Mouse (Mus musculus) left cerebral cortex, adult 11 months (tissue): ENCODE measurements at regions not wholly inside any gene's neighbourhood (a gene's known extent, or its start where the extent isn't known, plus 50 kb on each side); places are given as distances from the start of the nearest gene placed in this dataset.

Experiments
- DNase-seq: peaks from one replicate; pipeline ENCODE4 v3.0.0; 2022; ENCODE audit warnings: low spot score

DNA sequence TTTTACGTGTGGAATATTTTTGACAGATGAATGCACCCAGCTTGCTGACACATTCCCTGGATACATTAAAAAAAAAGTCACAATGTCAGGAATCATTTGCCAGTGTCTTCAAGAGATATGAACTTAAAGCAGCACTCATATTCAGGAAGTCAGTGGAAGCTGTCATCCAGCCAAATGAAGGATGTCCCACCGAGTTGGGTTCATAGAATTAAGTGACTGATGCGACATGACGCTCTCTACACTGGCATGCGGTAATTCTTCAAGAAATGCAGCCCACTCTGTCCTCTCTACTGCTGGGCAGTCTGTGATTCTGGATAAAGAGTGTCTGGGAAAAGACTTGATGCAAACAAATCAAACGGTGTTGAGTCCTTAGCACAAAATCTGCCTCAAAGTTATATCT is 463.9 kb downstream of the 1700129C05Rik start:
- no peak for DNase-seq

DNA sequence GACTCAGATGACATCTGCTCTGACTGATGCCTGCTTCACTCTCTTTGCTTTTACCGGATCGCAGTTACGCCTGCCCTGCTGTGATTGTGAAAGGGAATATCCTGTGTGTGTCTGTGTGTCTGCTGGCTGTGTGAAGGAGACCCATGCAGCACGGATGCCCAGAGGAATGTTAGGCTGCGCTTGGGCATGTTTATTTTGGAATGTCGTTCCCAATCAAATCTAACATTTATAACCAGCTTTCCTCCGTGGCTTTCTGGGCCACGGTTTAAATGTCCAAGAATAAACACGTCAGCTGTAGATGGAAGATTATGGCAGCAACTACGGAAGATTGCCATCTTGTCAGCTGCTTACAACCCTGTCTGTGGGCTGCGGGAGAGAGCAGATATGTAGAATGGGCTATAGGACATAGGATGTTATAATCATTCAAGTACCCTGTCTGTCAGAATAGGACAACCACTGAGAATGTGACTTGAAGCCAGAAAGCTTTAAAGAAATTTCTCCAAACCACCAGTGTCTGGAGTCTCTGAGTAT is 464.5 kb downstream of the 1700129C05Rik start:
- no peak for DNase-seq

DNA sequence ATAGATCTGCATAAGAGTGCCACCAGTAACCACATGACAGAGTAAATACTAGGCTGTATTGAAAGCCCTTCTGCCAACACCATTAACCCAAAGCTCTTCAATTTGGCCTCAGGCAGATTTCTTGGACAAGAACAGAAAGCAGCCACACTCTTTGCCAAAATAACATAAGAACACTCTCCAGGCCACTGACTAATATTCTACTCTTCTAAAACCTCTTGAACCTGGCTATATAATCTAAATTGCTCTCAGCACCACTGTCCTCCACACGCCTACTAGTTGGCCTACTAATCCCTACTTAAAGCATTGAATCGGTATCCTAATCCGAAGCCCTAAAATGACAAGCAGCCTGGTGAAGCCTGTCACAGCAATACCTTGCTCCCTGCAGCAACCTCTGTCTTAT is 467.5 kb downstream of the 1700129C05Rik start:
- no peak for DNase-seq

DNA sequence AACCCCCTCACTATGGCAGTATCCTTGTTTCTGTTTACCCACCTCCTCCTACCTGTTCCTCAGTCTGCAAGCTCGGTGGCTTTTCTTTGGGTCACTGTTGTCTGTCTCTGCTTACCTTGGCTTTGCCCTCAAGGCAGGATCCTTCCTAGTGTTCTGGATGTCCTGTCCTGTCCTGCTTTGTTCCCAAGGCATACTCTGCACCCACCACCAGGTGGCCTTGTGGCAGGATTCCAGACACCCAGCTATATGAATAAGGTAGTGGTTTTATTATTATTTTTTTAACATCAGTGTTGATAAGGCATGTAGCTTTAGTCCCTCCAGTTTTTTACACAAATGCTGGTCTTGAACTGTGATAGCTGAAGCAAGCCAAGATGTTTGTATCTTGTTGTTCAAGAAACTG is 478.7 kb downstream of the 1700129C05Rik start:
- no peak for DNase-seq

DNA sequence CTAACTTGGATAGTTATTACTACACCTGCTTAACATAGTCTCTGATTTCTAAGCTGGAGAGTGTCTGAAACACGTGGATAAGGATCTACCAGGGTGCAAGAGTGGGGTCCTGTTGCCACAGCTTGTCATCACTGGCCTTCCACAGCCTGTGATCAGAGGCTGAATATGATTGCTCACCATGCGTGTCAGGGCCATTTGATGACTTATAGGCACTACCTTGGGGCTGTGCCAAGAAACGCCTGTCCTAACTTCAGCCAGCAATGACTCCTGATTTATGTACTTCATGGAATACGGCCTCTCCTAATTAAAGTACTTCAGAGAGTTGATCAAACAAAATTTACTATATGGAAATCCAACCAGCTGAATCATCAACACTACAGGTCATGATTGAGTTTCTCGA is 480.1 kb downstream of the 1700129C05Rik start:
- DNase-seq: no peak

DNA sequence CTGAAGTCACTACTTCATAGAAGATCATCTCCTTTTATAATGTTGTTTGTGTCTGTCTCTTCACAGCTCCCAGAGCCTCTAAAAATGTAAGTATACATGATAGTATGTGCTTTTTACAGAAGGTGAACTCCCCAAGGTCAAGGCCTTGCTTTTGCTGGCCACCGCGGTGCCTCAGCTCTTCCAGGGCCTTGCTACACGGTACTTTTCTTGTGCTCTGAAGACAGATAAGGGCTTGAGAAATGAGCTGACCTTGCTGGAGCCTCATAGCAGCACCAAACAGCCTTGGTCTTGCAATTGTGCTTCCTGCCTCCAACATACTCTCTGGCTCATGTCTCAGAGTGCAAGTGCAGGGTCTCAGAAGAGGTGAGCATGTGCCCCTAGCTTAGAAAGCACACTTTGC is 481.3 kb downstream of the 1700129C05Rik start:
- no peak for DNase-seq

DNA sequence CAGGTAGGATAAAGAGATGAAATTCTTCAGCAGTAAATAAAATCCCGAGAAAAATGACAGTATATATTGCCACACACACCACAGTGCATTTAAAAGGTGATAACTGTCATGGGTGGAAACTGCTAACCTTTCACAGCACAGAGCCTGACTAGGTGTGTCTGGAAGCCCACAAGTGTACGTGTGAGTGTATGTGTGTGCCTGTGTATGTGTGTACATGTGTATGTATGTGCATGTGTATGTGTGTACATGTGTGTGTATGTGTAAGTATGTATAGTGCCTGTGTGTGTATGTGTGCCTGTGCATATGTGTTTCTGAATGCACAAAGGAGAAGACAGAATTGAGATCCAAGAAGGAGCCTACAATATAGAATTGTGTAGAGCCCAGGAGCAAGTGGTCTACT is 485.4 kb downstream of the 1700129C05Rik start:
- no peak for DNase-seq

DNA sequence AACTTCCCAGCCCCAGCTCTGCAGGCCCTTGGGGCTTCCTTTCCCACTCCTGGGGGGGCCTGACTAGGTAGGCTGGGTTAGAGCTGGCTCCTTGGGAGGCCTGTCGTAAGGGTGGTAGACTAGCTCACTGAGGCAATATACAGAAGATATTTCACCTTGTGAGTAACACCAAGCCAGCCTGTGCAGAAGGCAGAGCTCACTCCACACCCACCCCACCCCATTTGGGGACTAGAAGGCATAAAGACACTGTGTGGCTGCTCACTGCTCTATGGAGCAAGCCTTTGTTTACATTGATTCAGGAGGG is 485.8 kb downstream of the 1700129C05Rik start:
- DNase-seq: no peak

DNA sequence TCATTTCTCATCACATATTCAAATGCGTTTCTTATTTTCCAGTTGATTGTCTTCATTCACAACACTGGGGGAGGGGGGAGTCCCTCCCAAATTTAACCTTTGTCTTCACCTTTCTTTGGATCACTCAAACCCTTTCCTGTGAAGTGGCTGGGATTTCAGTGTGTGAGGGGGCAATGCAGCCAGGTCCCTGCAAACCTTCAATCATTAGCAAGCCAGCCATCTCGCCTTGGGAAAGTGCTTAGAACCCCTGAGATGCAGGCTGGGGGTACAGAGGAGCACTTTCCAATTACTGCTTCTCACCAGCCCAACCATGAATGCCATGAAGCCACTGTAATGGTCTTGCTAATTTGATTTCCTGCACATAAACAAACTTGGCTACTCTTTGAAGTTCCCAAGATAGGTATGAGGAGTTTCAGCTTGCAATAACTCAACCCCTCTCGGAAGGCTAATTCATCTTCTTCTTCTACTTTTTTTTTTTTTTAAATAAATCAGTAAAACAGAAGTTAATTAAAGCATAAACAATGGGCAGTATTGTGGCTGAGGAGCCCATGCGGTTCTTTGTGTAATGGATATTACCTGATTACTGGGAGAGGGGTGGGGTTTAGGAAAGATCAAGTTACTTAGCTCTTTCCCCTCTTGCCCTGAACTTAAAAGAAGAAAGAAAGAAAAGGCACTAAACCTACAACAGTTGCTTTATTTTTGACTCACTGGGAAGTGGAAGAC is 486.3 kb downstream of the 1700129C05Rik start:
- no peak for DNase-seq

DNA sequence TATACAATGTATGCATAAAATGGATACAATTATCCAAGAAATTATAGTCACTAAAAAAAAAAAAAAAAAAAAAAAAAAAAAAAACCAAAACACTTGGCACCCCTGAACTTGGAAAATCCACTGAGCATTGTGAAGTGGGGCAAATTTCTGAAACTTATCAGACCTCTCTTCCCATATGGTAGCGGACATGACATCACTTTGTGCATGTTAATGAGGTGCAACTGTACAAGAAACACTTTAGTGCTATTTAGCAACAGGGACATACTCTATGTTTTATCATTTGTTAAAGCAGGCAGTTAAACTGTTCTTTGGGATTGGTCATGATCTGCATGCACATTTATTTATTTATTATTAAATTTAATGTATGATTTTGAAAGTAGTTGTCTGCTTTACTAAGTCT is 489.7 kb downstream of the 1700129C05Rik start:
- no peak for DNase-seq

DNA sequence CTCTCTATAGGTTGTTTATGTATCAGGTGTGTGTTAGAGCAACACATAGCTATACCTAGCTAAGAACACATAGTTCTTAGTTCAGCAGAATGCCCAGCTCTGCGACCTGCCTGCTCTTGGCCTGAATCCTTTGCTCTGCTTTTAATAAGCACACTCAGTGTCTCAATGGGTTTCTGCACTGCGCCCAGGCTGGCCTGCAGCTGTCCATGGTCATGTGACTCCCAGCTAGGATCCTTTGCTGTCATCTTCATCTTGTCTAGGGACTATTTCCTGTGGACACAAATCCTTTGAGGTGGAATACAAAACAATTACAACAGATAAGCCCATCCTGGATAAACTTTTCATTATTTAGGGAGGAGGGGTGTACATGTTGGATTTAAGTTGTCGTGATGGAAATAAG is 490.7 kb downstream of the 1700129C05Rik start:
- no peak for DNase-seq

DNA sequence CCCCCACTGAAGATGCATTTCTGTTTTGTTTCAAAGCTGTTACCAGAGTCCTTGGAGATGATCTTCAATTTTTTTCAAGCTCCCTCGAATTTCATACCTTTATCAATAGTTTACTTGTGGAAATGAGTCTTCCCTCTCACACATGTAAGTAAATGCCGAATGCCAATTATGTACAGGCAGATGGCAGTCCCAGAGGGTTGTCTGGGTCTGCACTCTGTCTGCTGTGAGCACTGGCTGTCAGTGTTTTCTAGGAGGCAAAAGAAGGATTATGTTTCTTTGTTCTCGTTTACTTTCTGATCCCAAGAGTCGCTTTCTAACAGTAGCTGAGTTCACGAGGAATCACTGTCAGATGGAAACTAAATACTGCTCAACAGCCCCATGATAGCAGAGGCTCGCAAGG is 491.5 kb downstream of the 1700129C05Rik start:
- DNase-seq: no peak

DNA sequence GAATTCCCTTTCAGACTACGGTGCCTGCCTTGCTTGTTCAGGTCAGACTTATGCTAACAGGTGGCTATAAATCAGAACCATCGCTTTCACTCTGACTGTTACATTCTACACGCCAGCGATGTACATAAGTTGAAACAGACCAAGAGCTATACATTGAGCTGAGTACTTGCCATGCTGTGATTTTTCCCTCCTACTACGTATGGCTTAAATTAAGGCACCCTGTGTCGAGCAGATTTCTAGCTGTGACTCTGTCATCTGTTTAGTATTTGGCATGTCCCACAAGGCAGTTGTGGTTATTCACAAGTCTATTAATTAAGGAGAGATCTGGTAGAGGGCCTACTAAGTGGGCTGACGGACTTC is 504.4 kb downstream of the 1700129C05Rik start:
- no peak for DNase-seq

DNA sequence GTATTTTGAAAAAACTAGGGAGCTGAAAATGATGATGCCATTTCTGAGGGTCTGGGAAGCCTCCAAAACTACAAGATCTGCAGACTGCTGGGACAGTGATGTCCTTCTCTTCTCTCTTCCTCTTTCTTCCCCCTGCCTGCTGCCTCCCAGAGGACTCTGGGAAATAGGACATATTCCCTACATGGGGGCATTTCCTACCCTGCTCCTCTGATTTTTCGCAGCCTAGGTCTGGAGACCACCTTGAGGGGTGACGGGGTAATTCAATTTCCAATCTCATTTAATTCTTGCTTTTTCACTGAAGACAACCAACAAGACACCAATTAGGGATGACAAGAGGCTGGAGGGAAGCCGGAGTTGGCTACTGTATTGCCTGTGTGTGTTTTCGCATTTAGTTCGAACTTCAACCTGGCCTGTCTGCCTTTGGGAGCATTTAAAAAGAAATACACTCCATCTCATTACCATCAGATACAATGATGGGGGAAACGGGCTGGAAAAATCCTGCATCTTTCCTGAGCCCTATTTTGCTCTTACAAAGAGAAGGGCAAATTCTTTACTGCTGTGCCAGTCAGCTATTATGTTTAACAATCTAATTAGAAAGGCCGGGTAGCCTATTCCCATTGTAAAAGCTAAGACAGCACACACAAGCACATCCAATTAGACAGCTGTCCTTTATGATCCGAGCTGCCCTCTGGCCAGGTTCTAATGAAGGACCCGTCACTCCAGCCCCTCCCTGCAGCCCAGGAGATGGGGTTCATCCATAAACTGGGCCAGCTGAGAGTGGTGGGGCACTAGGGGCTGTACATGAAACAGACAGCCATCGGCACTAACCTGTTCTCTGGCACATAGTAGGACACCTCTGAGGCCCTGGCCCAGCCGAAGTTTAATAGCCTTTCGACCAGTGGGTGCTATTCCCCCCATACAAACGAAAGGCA is 505.0 kb downstream of the 1700129C05Rik start:
- no peak for DNase-seq

DNA sequence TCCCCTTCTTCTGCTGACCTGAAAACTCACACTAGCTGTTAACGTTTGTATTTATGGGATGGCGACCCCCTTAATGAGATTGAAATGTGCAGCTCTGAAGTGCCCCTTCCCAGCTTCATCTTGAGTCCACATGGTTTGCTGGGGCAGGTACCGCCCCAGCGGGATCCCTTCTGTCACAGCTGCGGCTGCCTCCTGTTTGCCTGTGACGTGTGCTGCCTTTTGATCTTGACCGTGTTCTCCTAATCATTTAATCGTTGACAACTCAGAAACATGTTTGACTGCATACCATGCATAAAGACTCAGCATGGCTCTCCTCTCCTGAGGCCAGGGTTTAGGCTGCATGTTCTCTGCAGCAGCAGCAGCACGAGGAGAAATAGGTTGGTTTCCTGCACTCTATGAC is 511.5 kb downstream of the 1700129C05Rik start:
- DNase-seq: no peak

DNA sequence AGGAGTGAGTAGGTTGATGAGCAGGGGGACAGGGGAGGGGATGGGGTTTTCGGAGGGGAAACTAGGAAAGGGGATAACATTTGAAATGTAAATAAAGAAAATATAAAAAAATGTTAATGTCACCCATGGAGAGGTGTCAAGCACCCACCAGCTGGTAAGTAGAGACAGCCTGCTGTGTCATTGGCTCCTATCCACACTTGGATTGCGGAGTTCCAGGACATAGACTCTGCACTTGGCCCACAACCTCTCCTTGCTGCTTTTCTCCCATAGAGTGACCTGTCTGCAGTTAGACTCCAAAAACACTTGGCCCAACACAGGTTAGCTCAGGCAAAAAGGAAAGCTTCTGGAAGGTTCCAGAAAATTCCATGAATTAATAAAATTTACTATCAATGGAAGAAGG is 514.4 kb downstream of the 1700129C05Rik start:
- no peak for DNase-seq

DNA sequence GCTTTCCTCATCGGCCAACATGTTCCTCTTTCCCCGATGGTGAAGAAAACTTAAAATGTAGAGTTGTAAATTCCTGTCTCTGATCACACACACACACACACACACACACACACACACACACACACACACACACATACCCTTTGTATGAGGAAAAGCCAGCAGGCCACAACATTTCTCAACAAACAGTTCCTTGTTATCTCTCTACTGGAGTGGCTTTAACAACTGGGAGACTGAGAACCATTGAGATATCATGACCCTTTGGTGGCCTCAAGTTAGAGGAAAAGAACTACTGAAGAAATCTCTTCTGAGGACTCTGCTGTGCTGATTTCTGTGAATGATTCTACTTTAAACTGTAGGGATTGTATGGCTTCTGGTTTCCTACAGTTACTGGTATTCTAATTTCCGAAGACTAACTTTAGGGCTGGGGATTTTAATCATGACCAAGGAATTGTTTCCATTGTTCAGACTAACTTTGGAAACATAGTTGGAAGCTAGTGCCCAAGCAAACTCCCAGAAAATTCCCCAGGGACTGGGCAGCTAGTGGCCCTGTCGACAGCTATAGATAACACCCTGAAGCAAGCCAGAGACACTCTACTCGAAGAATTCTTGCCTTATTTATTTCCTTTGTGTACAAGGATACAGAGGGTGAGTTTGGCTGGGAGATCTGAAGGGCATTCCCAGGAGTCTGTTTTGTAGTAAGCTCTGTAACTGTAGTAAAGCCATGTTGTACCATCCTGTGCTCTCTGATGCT is 516.0 kb downstream of the 1700129C05Rik start:
- no peak for DNase-seq

DNA sequence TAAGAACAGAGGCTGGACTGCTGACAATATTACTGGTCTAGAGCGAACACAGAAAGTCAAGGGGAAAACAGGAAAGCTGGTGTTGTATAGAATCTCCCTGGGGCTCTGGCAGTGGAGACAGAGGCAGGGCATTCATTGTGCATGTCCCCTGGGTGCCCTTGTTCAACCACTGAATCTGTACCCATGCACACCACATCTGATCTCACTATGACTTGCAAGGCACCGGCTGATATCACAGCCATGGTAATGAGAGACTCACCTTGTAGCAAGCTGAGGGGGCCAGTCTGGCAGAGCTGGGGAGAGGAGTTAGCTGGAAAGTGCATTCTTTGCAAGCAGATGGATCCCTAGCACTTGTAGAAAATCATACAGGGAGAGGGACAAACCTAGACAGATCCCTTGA is 522.5 kb downstream of the 1700129C05Rik start:
- DNase-seq: no peak

DNA sequence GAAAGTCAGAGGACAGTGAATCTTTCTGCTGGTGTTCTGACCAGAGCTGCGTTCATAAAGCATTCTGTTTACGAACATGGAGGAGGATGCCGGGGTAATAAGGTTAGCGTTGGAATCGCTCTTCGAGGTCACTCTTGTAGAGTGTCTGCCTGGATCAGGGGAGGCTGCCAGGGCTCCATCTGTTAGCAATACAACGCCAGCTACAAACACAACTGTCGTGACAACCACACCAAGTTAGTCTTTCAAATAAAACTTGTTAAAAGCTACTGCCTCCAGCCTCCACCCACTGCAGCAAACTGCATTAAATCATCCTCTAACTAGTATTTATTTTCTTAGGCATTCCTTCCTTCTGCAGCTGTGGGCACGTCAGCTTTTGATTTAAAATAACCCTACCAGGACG is 525.0 kb downstream of the 1700129C05Rik start:
- DNase-seq: no peak

DNA sequence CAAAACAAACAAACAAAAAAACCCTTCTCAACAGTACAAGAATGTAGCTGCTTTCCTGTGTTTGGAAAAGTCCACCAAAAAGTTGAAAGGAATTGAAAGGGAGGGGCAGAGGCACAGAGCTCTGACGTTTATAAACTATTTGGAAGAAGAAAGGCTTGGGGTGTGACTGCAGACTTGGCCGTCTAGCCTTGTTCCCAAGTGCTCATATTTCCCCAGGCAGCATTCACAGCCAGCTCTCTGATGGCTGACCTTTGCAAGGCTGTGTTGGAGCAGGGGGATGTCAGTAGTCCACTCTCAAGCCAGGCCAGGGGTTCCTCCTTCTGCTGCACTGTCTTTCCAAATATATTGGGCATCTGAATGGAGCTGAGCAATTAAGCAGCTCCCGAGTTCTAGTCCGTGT is 534.5 kb downstream of the 1700129C05Rik start:
- DNase-seq: no peak

DNA sequence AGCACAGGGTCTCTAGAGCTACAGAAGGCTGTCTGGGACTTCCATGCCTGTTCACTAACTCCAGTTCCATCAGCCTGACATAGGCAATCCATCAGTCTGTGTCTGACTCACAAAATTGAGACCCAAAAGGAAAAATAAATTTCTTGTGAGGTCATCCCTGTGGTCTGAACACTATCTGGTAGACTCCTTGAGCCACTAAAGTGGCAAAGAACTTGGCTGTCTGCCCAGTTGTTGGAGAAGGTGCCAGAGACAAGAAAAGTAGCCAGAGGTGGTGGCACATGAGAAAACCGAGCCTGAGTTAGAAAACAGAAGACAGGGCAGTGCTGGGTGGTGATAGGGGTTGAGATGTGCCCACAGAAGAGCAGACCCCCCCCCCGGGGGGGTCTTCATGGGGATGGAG is 535.0 kb downstream of the 1700129C05Rik start:
- no peak for DNase-seq

DNA sequence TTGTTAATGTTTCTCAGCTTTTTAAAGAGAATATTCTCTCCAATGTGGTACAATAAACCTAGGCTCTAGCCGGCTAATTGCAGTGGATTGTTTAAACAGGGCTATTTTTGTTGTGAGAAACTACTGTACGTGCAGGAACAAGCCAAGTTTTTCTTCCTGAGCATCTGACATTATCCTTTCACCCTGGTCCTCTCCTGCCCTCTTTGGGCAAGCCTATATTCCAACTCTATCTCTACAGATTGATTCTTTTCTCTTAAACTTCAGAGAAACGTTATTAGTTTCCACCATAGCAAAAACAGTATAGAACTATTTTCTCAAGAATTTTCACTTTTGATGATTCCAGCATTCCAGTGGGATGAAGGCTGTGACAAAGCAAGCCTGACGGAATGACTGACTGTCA is 535.2 kb downstream of the Fgf9 start:
- DNase-seq: no peak

DNA sequence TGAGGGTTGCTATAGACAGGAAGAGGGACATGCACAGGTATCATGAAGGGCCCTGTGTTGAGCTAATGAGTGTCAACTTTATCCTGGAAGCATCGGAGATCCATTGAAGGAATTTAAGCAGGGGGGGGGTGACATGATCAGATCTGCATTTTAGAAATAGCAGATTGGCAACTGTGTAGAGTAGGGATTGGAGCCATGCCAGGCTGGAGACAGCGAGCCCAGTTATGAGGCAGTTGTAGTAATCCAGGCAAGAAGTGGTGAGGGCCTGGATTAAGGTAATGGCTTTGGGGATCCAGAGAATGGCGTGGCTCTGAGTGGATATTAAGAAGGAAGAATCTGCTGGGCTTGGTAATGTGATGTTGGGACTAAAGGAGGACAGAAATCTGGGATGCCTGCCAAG is 528.5 kb downstream of the Fgf9 start:
- no peak for DNase-seq
